Mouse (Mus musculus) liver, adult 2 months (tissue): ENCODE measurements at regions not wholly inside any gene's neighbourhood (a gene's known extent, or its start where the extent isn't known, plus 50 kb on each side); places are given as distances from the start of the nearest gene placed in this dataset.

ENCODE experiments used
- CTCF ChIP-seq: fragments of 200-500 bp; IDR thresholded peaks from 2 replicates; pipeline ENCODE4 v1.5.1; 2011; ENCODE audit warnings: low read depth, low read length, control low read depth
- POLR2A ChIP-seq: fragments of 200-500 bp; IDR thresholded peaks from 2 replicates; pipeline ENCODE4 v1.6.1; 2011; ENCODE audit warnings: low read length, control low read depth; ENCODE audit not compliant: insufficient read depth; ENCODE audit errors: extremely low read depth

DNA sequence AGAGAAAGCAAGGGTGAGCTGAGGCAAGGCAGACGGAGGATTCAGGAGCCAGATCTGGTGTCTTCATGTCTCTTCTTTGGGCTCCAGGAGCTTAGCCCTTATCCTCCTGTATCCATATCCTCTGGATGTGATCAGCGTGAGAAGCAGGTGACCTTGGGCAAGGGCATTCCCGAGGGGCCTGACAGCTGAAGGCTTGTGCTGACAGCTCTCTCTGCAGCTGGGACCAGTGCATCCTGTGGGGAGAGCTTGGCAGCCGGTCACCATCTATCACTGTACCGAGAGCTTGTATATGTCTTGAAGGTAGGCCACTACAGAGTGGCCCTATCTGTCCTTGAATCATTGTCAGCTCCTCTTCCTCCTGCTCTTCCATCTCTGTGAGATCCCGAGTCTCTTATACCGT, 158.5 kb upstream of the Cdh13 start:
- TF ChIP-seq CTCF, result no peak
- no peak for TF ChIP-seq POLR2A
